ENCODE assay signal across 13 mouse cellular contexts in the genomic region with DNA sequence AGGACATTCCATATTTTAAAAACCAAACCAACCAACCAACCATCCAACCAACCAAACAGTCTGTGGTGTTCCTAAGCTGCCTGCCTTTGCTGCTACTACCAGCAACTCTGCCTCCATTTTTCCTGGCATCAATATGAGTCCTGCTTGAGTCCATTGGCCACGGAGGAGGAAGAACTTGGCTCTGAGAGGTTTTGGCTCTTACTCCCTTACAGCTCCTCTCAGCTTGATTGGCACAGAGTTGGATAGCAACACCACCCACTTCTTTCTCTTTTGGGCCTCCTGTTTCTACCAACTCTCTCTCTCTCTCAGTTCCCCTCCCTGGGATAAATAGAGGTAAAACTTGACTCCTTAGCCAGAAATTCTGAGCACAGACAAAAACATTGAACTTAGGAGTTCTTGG.
DNase-seq lines count a peak whose midpoint lies in the region; ATAC-seq lines count a peak whose summit lies in the region.
"Had no signal": no experiment of that assay in that cellular context is flagged by ENCODE, and none has a peak within 500 bp of the region (broad histone marks: within the 10 kb centered on the region; RNA-seq: fewer than 3 reads in every experiment).

No protein-coding gene starts in this region.

- ATAC-seq in forebrain, embryonic 14.5 days = no peak
- ATAC-seq in forebrain, embryonic 12.5 days (ENCODE audit: low FRiP score) = no peak
- no peak for ATAC-seq in monocyte, adult 5-6 weeks (replicated peaks; ENCODE audit: insufficient number of reproducible peaks, low FRiP score, low TSS enrichment, poor library complexity, severe bottlenecking)
- no peak for ATAC-seq in intestine, embryonic 16.5 days
- ATAC-seq: intestine, embryonic 15.5 days had no signal

- WGBS in forebrain, embryonic 14.5 days = 45% methylated on average over 1 of the region's 1 CpGs
- 70% methylated on average over 1 of the region's 1 CpGs for WGBS in forebrain, embryonic 12.5 days
- WGBS in intestine, embryonic 16.5 days = 51% methylated on average over 1 of the region's 1 CpGs

- no peak overlapping the region for H3K4me3 ChIP-seq in forebrain, embryonic 14.5 days (ENCODE audit: low read depth, low read length)
- no peak overlapping the region for H3K4me3 ChIP-seq in forebrain, embryonic 12.5 days (replicated peaks)
- no peak overlapping the region for H3K4me3 ChIP-seq in intestine, embryonic 16.5 days (ENCODE audit: low read length)
- H3K4me3 ChIP-seq: embryonic facial prominence, embryonic 13.5 days; intestine, embryonic 15.5 days; lung, embryonic 15.5 days; neural tube, embryonic 12.5 days had no signal

- H3K36me3 ChIP-seq in forebrain, embryonic 14.5 days (ENCODE audit: control insufficient read depth, insufficient read depth, low read length) = no peaks in the 10 kb centered on the region
- H3K36me3 ChIP-seq in forebrain, embryonic 12.5 days (replicated peaks) = no peaks in the 10 kb centered on the region
- no peaks in the 10 kb centered on the region for H3K36me3 ChIP-seq in intestine, embryonic 16.5 days (ENCODE audit: control insufficient read depth, insufficient read depth, low read length)
- H3K36me3 ChIP-seq: embryonic facial prominence, embryonic 13.5 days; intestine, embryonic 15.5 days; lung, embryonic 15.5 days; neural tube, embryonic 12.5 days had no signal

- H3K9me3 ChIP-seq in forebrain, embryonic 14.5 days (replicated peaks; ENCODE audit: control insufficient read depth, low read length) = no peaks in the 10 kb centered on the region
- no peaks in the 10 kb centered on the region for H3K9me3 ChIP-seq in forebrain, embryonic 12.5 days
- no peaks in the 10 kb centered on the region for H3K9me3 ChIP-seq in intestine, embryonic 16.5 days (ENCODE audit: control insufficient read depth, low read length)
- H3K9me3 ChIP-seq: embryonic facial prominence, embryonic 13.5 days; intestine, embryonic 15.5 days; lung, embryonic 15.5 days; neural tube, embryonic 12.5 days had no signal

- peak; percentile 28 for DNase-seq in forebrain, embryonic 14.5 days (ENCODE audit: low spot score)
- peak; percentile 49 for DNase-seq in right cerebral cortex, adult 18-20 months
- no peak for DNase-seq in right cerebral cortex, postnatal 14 days
- DNase-seq in layer of hippocampus, adult 9-11 months = peak; percentile 43
- DNase-seq in telencephalon, adult 2 months (ENCODE audit: low read depth, low spot score) = peak; percentile 79
- DNase-seq: gastrocnemius, postnatal 36 days had no signal

- no peak overlapping the region for H3K9ac ChIP-seq in forebrain, embryonic 14.5 days (ENCODE audit: low read length)
- no peak overlapping the region for H3K9ac ChIP-seq in forebrain, embryonic 12.5 days
- H3K9ac ChIP-seq in intestine, embryonic 16.5 days (ENCODE audit: low read depth, low read length) = no peak overlapping the region
- H3K9ac ChIP-seq: embryonic facial prominence, embryonic 13.5 days; intestine, embryonic 15.5 days; lung, embryonic 15.5 days; neural tube, embryonic 12.5 days had no signal

- no peaks in the 10 kb centered on the region for H3K4me1 ChIP-seq in forebrain, embryonic 14.5 days (ENCODE audit: control insufficient read depth, insufficient read depth, low read length)
- H3K4me1 ChIP-seq in forebrain, embryonic 12.5 days = no peaks in the 10 kb centered on the region
- H3K4me1 ChIP-seq in intestine, embryonic 16.5 days (ENCODE audit: control insufficient read depth, insufficient read depth, low read length) = no peaks in the 10 kb centered on the region
- H3K4me1 ChIP-seq: embryonic facial prominence, embryonic 13.5 days; intestine, embryonic 15.5 days; lung, embryonic 15.5 days; neural tube, embryonic 12.5 days had no signal

- no peaks in the 10 kb centered on the region for H3K27me3 ChIP-seq in forebrain, embryonic 14.5 days (replicated peaks; ENCODE audit: control insufficient read depth, insufficient read depth, low read length)
- no peaks in the 10 kb centered on the region for H3K27me3 ChIP-seq in forebrain, embryonic 12.5 days
- no peaks in the 10 kb centered on the region for H3K27me3 ChIP-seq in intestine, embryonic 16.5 days (replicated peaks; ENCODE audit: control insufficient read depth, insufficient read depth, low read length)
- H3K27me3 ChIP-seq: embryonic facial prominence, embryonic 13.5 days; intestine, embryonic 15.5 days; lung, embryonic 15.5 days; neural tube, embryonic 12.5 days had no signal

- no peak overlapping the region for H3K4me2 ChIP-seq in forebrain, embryonic 14.5 days (ENCODE audit: low read length)
- no peak overlapping the region for H3K4me2 ChIP-seq in forebrain, embryonic 12.5 days
- no peak overlapping the region for H3K4me2 ChIP-seq in intestine, embryonic 16.5 days (ENCODE audit: low read depth, low read length)
- H3K4me2 ChIP-seq: embryonic facial prominence, embryonic 13.5 days; intestine, embryonic 15.5 days; lung, embryonic 15.5 days; neural tube, embryonic 12.5 days had no signal

- H3K27ac ChIP-seq in forebrain, embryonic 14.5 days (ENCODE audit: low read depth, low read length) = no peak overlapping the region
- H3K27ac ChIP-seq in forebrain, embryonic 12.5 days = no peak overlapping the region
- H3K27ac ChIP-seq in intestine, embryonic 16.5 days (ENCODE audit: low read length) = no peak overlapping the region
- H3K27ac ChIP-seq: embryonic facial prominence, embryonic 13.5 days; intestine, embryonic 15.5 days; lung, embryonic 15.5 days; neural tube, embryonic 12.5 days had no signal
